Mouse (Mus musculus): ENCODE results near the gene Klhl1. TPM values are rescaled to one million over a fixed set of nuclear protein-coding genes. Genes with fewer than 3 reads are reported as not detected.

Gene Klhl1
- polyA plus RNA-seq (2012; rRNA removed): 3.6 and 4.4 TPM in 2 replicates

GRCm38 (mm10) chr14:96518954-96519682 lies at the start of gene Klhl1:
Gene Klhl1 (minus strand): TSS chr14:96519102.

